Mouse (Mus musculus) heart, adult 11 months (tissue): ENCODE data around the gene Ush1g.
A peak's percentile ranks its signal among the peaks of the same experiment; 100 is the strongest.

ENCODE experiments used
- DNase-seq: peaks from one replicate; pipeline ENCODE4 v3.0.0; 2022

Ush1g gene

DNA sequence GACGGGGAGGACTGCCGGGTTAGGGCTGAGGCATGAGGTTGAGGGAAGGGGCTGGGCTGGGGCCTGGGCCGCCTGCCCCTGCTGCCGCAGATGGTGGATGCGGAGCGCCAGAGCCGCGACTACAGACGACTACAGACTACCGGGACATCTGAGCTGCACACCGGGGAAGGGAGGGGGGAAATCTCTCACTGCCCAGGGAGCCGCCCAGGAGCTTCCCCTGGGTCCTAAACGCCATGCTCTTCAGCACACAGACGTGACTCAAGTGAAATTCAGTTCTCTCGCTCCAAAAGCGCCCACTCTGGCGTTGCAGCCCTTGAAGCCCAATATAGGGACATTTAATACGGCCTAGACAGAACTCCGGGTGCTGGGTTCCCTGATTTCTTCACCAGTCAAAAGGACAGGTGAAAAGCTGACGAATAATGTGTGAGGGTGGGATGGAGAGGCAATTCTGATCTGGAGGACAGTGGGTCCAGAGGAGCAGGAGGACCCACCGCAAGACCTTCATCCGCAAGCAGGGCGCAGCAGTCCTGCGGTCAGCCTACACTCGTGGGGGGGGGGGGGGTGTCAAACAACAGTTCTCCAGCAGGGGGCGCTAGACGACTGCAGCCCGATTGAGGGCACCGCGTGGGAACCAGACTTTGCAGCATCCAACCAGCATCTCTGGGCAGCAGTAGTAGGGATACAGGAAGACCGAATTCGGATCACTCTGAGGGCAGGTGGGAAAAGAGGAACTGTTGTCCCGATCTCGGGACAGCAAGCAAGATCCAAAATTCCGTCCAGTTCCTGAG is at the start of gene Ush1g:
Gene Ush1g (minus strand): TSS at position 136 of the 788 bp plus-strand sequence.
- DNase-seq: no peak

DNA sequence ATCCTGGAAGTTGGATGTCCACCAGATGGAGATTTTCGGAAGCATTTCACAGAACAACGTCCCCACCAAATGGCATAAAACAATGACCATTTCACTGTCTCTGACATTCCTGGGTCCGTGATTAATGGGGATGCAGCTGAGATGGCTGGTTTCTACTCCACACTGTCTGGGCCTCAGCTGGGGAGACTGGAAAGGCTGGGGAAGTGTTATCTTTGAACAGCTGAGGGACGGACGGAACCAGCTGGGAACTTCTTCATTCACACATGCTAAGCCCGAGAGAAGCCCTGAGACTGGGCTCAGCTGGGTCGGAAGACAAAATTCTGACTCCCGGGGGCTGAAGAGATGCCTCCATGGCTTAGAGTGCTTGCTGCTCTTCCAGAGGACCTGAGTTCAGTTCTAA is 49.5 kb upstream of the Ush1g start:
- DNase-seq: peak; percentile 87

DNA sequence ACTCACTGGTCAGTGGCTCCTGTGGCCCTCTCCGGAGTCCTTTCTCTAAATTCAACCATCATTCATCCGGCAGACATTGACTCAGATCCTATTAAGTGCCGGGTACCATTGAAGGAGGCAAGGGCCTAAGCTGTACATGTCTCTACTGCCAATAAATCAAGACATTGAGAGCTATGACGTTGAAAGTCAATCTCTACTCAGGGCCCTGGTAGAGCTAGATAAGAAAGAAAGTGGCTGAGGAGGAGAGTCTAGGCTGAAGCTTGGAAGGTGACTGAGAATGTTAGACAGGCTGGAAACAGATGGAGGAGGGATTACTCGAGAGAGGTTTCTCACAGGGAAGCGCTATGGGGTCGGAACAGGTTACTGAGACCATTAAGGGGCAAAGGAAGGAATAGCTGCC is 48.5 kb upstream of the Ush1g start:
- no peak for DNase-seq

DNA sequence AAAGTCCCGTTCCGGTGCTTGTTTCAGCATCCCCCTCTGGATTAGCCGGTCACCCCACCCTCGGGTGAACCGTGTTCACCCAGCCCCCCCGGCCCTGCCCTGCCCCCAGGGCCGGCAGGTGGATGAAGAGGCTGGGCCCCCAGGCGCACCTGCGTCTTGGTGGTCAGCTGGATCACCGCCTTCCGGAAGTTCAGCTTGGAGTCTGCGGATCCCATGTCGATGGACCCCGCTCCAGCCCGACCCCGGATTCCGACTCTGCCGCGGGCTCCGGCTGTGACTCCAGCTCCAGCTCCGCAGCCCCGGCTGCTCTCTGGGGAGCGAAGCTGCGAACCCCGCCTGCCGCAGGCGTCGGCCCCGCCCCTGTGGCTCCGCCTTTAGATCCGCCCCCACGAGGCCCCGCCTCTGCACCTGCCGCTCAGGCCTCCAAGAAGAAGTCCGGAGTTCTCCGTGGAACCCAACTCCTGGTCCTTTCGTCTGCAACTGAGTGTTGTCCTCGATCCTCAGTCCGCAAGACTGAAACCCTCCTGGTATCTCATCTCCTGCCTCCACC is 45.6 kb upstream of the Ush1g start, which contains the start of gene Hid1:
Gene Hid1 (minus strand): TSS at position 362 of the 550 bp plus-strand sequence.
- peak; percentile 97 for DNase-seq

DNA sequence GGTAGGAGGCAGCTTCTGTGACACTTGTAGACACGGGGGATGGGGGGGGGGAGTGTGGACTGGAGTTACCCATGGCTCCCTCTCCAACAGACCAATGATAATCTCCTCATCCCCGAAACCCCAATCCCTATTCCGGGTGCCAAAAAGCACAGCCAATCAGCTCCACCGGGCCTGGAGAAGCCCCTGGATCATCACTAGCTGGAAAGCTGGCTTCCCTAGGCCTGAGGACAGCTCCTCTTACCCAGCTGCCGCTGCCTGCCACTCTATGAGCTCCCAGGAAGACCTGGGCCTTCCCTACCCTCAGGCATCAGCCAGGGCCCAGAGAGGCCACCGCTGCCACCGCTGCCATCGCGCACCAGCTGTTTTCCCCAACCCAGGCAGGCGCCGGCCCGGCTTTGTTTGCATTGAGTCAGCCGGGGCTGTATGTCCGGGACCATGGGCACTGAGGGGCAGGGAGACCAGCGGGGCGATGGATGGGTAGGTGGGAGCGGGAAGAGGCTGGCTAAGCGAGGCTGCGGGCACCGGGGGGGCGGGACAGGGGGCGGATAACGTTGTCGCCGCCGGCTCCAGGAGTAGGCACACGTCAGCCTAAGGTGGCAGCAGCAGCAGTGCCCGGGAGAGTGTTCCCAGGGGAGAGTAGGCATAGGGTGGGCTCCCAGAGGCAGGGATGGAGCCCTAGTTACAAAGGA is 45.0 kb upstream of the Ush1g start:
- peak; percentile 93 for DNase-seq

DNA sequence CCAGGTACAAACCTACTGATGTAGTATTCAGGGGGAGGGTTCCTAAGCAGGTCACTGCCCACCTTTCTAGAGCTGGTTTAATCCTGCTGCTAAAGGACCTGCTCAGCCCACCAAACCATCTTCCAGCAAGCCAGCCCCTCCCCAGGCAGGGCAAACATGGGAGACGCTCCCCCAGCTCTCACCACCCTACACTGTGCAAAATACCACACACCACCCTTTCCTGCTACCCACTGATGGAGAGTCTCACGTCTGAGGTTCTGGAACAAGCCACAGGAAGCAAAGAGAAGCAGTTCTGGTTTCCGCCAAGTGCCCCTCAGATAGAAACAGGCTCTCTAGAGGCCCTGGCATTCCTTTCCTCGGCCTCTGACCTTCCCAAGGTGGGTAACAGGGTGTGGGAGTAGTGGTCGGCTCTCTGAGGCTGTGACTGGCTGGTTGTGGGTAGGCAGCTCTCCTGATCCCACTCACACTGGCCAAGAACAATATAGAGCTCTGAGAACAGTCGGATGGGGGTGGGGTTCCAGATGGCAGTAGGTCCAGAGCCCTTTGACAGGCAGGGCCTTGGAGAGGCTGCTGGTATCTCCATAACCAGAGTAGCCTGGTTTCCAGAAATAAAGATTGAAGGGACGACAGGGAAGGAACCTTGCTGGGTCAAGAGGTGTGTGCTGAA is 44.3 kb upstream of the Ush1g start:
- DNase-seq: peak; percentile 97

DNA sequence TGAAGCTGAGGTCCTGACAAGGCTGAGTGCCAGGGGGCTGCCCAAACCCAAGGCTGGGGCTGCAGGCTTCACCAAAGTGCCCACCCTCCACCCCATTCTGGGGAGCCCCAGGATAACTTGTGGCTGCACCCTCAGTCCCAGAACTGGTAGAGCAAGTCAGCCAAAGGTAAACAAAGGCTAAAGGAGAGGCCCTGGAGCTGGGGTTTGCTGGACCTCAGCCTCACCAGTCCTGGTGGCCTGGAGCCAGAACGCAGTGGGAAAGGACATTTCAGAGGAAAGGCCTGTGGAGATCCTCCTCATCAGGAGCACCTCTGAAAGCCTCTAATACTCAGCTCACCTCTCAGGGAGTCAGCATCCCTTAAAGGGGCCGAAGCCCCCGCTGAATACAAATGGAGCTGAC is 42.3 kb upstream of the Ush1g start:
- no peak for DNase-seq

DNA sequence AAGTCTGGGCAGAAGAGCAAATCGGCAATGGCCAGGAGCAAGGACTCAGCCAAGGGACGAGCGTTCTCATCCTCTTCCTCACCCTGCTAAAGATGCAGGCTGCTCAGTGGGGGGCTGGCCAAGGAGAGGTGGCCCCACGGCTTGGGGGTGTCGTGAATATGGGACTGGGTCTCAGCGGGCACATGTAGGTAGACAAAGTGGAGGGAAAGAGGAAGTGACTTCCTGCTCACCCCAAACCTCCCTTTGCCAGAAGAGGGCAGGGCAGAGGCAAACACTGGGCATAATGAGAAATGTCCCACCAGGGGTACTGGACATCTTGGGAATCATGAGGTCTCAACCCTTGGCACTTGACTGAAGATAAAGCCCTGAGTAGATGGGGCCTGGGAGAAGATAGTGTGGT is 37.9 kb upstream of the Ush1g start:
- DNase-seq: no peak

DNA sequence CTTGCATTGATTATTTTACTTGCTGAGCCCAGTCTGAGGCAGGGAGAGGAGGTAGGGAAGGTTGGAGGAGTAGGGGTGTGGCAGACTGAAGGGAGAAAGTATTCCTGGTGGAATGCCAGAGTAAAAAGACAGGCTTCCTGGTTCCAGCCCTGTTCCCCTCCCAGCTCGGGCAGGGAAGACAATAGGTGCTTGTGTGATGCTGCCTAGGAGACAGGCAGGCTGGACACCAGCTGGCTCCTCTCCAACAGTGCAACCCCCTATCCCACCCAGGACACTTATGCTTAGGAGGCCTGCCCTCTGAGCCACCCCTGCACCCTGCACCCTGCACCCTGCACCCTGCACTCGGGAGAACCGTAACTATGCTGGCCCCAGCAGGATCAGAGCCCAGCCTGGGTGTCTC is 37.5 kb upstream of the Ush1g start:
- DNase-seq: peak; percentile 92

DNA sequence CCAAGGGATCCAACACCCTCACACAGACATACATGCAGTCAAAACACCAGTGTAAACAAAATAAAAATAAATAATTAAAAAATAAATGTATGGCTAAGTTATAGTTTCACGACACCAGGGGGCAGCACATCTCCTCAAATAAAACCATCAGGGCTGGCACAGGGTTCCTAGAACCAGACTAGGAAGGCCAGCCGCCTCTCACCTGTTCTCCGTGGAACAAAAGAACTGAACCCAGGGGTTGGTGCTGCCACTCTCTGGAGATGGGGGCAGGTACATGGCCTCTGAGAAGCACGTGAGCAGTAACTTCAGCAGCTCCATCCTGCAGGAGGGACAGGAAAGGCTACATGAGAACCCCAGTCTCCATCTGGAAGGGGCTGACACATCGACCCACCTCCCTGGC is 36.6 kb upstream of the Ush1g start:
- DNase-seq: peak; percentile 95

DNA sequence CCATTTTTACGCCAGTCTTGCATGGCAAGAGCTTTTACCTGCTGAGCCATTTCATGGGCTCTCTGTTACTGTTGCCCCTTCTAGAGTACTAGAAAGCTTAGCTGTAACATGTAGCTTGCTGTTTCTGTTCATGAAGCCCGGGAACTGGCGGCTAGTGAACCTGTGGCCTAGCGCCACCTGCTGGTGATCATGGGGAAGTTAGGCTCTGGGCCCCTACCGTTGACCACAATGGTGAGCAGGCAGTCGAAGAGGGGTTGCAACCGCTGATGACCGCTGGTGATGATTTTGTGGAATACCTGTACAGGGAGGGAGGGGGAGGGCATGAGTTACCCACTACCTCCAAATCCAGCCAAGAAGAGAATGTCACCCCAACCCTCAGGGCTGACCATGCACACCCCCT is 32.3 kb upstream of the Ush1g start:
- DNase-seq: peak; percentile 93

DNA sequence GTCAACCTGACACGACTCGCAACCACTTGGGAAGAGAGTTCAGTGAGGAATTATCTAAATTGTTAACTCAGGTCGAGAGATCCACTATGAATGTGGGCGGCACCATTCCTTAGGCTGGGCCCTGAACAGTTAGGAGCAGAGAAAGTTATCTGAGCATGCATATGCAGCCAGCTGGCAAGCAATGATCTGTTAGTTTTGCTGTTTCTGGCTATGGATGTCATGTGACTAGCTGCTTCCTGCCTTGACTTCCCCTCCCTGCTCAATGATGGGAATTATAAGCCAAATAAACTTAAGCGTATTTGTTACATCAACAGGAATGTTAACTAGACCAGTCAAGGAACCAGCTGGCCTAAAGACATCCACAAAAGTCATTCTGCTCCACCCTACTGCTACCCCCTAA is 31.5 kb upstream of the Ush1g start:
- no peak for DNase-seq

DNA sequence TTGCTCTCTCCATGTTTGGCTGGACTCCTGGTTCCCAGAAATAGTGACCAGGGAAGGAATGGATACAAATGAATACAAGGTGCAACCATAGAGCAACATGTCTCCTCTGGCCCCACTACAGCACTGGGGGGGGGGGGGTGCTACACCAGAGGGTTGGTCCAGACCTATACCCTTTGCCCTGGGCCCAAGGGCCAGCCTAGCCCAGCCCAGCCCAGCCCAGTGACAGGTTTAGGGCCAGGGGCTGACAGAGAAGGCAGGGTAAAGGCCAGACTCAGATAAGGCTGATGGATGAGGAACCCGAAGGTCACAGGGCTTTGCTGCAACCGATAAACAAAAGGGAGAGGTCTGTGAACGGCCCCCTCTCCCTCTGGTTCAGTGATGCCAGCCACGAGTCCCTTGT is 28.1 kb upstream of the Ush1g start:
- DNase-seq: no peak

DNA sequence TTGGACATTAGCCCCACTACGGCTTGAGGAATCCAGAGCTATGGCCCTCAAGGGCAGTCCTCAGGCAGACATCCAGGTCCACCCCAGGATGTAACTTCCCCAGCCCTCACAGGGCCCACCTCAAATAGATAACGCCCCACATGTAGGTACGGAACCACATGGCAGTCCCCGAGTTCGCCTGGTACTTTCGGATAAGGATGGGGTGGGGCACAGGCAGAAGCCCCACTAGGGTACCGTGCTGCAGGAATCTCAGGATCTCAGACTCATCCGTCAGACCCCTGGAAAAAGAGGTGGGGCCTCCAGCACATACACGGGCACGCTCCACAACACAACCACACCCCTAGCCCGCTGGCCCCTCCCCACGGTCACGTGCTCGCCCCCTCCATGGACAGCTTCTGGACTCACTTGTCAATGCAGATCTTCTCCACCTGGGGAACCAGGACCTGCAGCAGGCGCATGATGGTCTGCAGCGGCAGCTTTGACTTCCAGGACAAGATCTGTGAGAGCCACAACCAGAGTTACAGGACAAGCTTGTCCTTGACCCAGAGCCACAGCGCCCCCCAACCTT is 26.9 kb upstream of the Ush1g start:
- DNase-seq: no peak

DNA sequence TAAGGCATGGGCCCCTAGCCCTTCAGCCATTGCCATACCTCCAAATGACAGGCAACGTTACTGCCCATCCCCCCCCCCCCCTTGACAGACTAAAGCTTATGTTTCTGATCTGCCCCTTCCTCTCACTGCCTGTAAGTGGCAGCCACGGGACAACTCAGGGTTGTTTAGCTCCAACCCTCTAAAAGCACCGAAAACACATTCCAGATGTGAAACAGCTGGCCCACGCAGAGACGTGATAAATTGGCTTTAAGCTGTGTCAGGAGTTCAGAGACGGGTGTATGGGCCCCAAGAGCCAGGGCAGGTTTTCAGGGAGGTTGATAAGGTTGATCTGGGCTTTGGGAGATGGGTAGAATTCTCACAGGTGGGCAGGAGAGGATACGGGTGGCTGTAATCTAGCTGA is 23.7 kb upstream of the Ush1g start:
- no peak for DNase-seq

DNA sequence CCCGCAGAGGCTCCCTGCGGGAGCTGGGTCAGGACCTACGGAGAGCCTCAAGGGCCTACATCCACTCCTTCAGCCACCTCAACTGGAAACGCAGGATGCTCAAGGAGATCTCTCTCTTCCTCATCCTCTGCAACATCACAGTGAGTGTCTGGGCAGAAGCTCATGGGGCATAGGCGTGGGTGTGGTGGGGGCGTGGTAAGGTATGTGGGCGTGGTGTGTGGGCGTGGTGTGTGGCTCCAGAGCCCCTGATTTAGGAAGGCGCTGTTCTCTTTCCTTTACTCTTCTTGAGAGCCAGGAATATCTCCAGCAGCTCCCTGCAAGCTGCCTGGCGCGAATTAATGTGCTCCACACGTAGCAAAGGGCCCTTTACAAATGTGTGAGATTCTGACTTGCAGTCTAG is 23.1 kb upstream of the Ush1g start:
- no peak for DNase-seq

DNA sequence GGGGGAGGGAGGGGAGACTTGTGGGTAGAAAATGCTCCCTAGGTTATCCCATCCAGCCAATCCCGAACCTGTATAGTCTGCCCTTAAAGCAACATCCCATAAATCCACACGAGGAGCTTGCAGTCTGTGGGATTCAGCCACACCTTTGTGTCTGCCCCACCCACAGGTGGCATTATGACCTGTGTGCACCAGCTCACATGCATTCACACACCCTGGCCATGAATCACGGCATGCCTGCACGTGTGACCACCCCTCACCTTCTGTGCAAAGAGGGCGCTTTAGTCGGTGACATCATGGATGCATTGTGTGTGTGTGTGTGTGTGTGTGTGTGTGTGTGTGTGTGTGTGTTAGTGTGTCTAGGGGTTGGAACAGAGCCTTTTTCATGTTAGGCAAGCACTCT is 20.0 kb upstream of the Ush1g start:
- DNase-seq: no peak

DNA sequence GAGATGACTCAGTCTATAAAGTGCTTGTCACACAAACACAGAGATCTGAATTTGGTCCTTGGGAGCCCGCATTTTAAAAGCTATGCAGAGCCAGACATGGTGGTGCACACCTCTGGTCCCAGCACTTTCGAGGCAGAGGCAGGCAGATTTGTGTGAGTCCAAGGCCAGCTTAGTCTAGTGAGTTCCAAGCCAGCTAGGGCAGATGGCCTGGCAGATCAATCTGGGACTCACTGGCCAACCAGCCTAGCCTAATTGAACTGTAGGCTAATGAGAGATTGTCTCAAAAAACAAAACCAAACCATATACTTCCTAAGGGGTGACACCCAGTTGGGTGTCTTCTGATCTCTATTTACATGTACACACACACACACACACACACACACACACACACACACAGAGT is 19.4 kb upstream of the Ush1g start:
- no peak for DNase-seq

DNA sequence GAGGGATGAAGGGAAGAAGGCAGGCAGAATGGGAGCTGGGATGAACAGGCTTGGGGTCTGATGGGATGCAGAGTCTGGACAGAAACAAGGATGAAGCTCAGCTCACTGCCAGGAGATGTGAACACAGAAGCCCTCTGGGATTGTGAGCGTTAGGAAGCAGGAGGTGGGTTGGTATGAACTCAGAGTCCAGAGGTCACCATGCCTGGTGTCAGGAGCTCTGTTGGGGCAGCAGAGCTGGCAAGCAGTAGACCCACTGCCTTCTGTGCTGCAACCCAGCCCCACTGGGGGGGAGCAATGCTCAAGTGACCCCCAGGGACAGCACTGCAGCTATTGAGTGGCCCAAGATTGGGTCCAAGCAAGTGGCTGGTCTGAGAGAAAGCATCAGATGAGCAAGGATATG is 16.0 kb upstream of the Ush1g start:
- DNase-seq: no peak

DNA sequence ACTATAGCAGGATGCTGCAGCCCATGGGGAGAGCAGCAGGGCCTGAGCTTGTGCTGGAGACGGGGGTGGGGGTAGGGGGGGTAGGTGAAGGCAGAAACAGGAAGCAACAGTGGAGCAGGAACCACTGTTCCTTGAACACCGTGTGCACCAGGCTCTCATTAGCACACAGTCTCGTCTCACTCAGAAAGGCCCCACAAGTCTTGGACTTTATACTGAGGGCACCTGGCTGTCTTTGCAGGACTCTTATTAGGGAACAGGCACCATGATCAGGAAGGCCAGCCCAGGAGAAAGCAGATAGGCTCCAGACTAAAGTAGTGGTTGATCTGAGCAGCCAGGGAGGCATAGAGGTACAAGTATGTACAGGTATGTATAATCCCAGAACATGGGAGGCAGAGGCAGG is 15.5 kb upstream of the Ush1g start:
- DNase-seq: no peak

DNA sequence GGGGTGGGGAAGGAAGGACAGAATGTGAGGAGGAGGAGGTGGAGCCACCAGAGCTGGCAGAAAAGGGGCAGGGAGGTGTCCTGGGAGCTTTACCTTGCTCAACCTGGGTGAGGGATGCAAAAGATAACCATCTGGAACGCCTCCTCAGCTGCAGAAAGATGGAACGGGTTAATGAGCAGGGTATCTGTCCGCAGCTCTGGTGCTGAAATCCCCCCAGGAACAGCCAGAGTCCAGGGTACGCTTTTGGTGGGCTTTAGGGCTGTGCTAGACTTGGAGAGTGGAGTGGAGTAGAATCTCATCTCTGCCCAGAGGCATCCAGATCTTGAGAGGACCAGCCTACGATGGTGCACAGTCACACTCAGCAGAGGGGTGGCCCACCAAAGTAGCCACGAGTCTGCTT is 14.3 kb upstream of the Ush1g start:
- no peak for DNase-seq

DNA sequence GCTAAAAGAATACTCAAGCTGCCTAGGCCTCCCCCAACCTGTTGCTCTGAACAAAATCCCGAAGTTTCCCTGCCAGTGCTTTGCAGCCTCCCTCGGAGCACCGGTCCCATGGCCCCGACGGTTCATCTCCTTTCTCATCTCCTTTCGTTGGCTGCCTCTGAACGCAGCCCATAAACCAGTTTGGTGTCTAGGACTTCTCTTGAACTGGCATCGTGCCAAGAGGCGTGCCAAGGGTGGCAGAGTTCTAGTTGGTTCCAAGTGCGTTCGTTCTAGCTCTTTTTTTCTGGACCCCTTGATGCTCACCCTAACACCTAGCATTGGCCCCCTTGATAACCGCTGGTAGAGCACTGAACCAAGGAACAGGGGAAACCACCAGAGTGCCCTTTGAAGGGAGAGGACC is 13.4 kb upstream of the Ush1g start:
- no peak for DNase-seq

DNA sequence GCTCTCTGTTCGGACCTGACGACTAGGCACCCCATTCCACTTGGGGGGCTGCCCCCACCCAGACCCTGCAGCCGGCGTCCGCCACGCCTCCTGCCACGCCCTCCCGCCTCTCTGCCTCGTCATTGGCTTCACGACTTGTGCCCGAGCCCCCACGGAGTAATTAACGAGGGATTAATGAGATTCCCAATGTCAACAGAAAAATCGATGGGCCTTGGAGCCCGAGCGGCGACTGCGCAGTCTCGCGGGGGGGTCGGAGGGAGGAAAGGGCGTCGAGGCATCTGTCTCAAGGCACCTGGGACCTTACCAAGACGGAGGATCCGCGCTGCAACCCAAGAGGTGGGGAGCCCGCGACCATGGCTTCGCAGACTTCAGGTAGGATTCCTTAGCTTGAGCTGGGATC is 12.7 kb upstream of the Ush1g start, which contains the start of gene Otop3:
Gene Otop3 (plus strand): TSS at position 201 of the 400 bp plus-strand sequence.
- no peak for DNase-seq
